Comparison of ENCODE assay signal across 9 mouse cellular contexts in the genomic region with DNA sequence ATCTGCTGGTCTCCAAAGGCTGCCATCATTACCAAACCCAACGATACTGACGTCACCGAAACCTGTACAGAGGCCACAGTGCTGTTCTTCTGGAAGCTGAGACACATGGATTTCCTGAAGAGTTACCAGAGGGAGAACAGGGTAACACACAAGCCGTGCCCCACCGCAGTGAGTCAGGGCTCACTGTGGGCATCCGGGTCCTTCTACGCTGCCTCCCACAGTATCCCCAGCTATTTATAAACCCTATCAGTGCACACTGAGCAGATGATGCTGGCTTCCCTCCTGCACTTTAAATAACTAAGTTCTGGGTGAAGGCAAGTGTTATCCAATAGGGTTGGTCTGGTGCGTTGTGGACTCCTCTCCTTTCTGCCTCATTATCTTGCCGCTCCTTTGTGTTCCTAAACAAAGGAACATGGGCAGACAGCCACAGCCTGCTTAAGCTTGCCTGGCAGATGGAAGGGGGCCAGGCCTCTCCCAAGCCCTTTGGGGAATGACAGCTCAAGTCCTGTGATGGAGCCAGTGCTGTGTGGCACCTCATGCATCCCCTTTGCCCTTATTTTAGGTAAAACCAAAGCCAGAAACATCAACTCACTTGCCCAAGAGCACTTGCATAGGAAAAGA.
DNase-seq lines count a peak whose midpoint lies in the region; ATAC-seq and TF ChIP-seq lines count a peak whose summit lies in the region.
"Had no signal": no experiment of that assay in that cellular context is flagged by ENCODE, and none has a peak within 500 bp of the region (broad histone marks: within the 10 kb centered on the region; RNA-seq: fewer than 3 reads in every experiment).

No protein-coding gene starts in this region.

- no peak overlapping the region; the same call in 1 of the 2 replicates for H3K27ac ChIP-seq in forebrain, embryonic 14.5 days (ENCODE audit: low read depth, low read length)
- H3K27ac ChIP-seq in heart, embryonic 15.5 days: peak overlapping the region; percentile 89
- 0 out of 2 replicates have a peak overlapping the region, but pooled peaks have one; percentile 4 for H3K27ac ChIP-seq in left cerebral cortex, adult 2 months
- no peak overlapping the region for H3K27ac ChIP-seq in neural tube, embryonic 13.5 days (replicated peaks)
- no peak overlapping the region for H3K27ac ChIP-seq in kidney, embryonic 16.5 days (ENCODE audit: low read length)
- H3K27ac ChIP-seq in intestine, embryonic 15.5 days: no peak overlapping the region

- DNase-seq in cerebellum, adult 8-10 months: peak; percentile 42
- peak; percentile 88 for DNase-seq in forebrain, embryonic 14.5 days (ENCODE audit: low spot score)
- DNase-seq in left cerebral cortex, adult 2 months (ENCODE audit: extremely low spot score in 1 of 2, low spot score in 2 of 2): peak; percentile 39 to 44
- no peak for DNase-seq in urinary bladder, postnatal 4 days (ENCODE audit: low spot score in 2 of 2)

- no peaks in the 10 kb centered on the region for H3K9me3 ChIP-seq in forebrain, embryonic 14.5 days (replicated peaks; ENCODE audit: control insufficient read depth, low read length)
- H3K9me3 ChIP-seq in heart, embryonic 15.5 days (replicated peaks): no peaks in the 10 kb centered on the region
- H3K9me3 ChIP-seq in neural tube, embryonic 13.5 days: no peaks in the 10 kb centered on the region
- H3K9me3 ChIP-seq in kidney, embryonic 16.5 days (ENCODE audit: low read length): no peaks in the 10 kb centered on the region
- H3K9me3 ChIP-seq in intestine, embryonic 15.5 days: no peaks in the 10 kb centered on the region
- H3K9me3 ChIP-seq: megakaryocyte, embryonic 14.5 days had no signal

- peaks cover 3% of the 10 kb centered on the region; the same call in 1 of the 2 replicates for H3K4me1 ChIP-seq in forebrain, embryonic 14.5 days (ENCODE audit: control insufficient read depth, insufficient read depth, low read length)
- H3K4me1 ChIP-seq in heart, embryonic 15.5 days (replicated peaks): peaks cover 41% of the 10 kb centered on the region
- H3K4me1 ChIP-seq in neural tube, embryonic 13.5 days (replicated peaks): peaks cover 7% of the 10 kb centered on the region; the same call in 1 of the 2 replicates
- no peaks in the 10 kb centered on the region for H3K4me1 ChIP-seq in kidney, embryonic 16.5 days (ENCODE audit: insufficient read depth, low read length)
- no peaks in the 10 kb centered on the region for H3K4me1 ChIP-seq in intestine, embryonic 15.5 days (replicated peaks)
- H3K4me1 ChIP-seq: megakaryocyte, embryonic 14.5 days had no signal

- no peak overlapping the region for H3K9ac ChIP-seq in forebrain, embryonic 14.5 days (ENCODE audit: low read length)
- no peak overlapping the region for H3K9ac ChIP-seq in heart, embryonic 15.5 days
- no peak overlapping the region for H3K9ac ChIP-seq in neural tube, embryonic 13.5 days
- H3K9ac ChIP-seq in kidney, embryonic 16.5 days (replicated peaks; ENCODE audit: low read length): no peak overlapping the region
- no peak overlapping the region for H3K9ac ChIP-seq in intestine, embryonic 15.5 days

- no peaks in the 10 kb centered on the region for H3K36me3 ChIP-seq in forebrain, embryonic 14.5 days (ENCODE audit: control insufficient read depth, insufficient read depth, low read length)
- no peaks in the 10 kb centered on the region for H3K36me3 ChIP-seq in heart, embryonic 15.5 days
- no peaks in the 10 kb centered on the region for H3K36me3 ChIP-seq in neural tube, embryonic 13.5 days
- no peaks in the 10 kb centered on the region for H3K36me3 ChIP-seq in kidney, embryonic 16.5 days (ENCODE audit: insufficient read depth, low read length)
- no peaks in the 10 kb centered on the region for H3K36me3 ChIP-seq in intestine, embryonic 15.5 days

- no peaks in the 10 kb centered on the region for H3K27me3 ChIP-seq in forebrain, embryonic 14.5 days (replicated peaks; ENCODE audit: control insufficient read depth, insufficient read depth, low read length)
- no peaks in the 10 kb centered on the region for H3K27me3 ChIP-seq in heart, embryonic 15.5 days
- H3K27me3 ChIP-seq in neural tube, embryonic 13.5 days: no peaks in the 10 kb centered on the region
- no peaks in the 10 kb centered on the region for H3K27me3 ChIP-seq in kidney, embryonic 16.5 days (ENCODE audit: insufficient read depth, low read length)
- H3K27me3 ChIP-seq in intestine, embryonic 15.5 days (replicated peaks): no peaks in the 10 kb centered on the region
- H3K27me3 ChIP-seq: megakaryocyte, embryonic 14.5 days had no signal

- no peak overlapping the region for H3K4me3 ChIP-seq in forebrain, embryonic 14.5 days (ENCODE audit: low read depth, low read length)
- peak overlapping the region; percentile 10; the same call in 1 of the 2 replicates for H3K4me3 ChIP-seq in heart, embryonic 15.5 days
- H3K4me3 ChIP-seq in left cerebral cortex, adult 2 months: no peak overlapping the region
- H3K4me3 ChIP-seq in neural tube, embryonic 13.5 days: no peak overlapping the region
- H3K4me3 ChIP-seq in kidney, embryonic 16.5 days (ENCODE audit: low read length): no peak overlapping the region
- no peak overlapping the region for H3K4me3 ChIP-seq in intestine, embryonic 15.5 days (replicated peaks)
- H3K4me3 ChIP-seq: megakaryocyte, embryonic 14.5 days had no signal

- no peak for TF ChIP-seq CTCF in left cerebral cortex, adult 2 months (IDR thresholded peaks at IDR 0.05)

- no peak overlapping the region for H3K4me2 ChIP-seq in forebrain, embryonic 14.5 days (ENCODE audit: low read length)
- H3K4me2 ChIP-seq in heart, embryonic 15.5 days: peak overlapping the region; percentile 44
- no peak overlapping the region for H3K4me2 ChIP-seq in neural tube, embryonic 13.5 days
- H3K4me2 ChIP-seq in kidney, embryonic 16.5 days (replicated peaks; ENCODE audit: low read depth, low read length): no peak overlapping the region
- no peak overlapping the region for H3K4me2 ChIP-seq in intestine, embryonic 15.5 days (replicated peaks)

- intact Hi-C loops in left cerebral cortex, adult 2 months (cut with DNase I): no loop called here

- WGBS in forebrain, embryonic 14.5 days: 42% methylated on average over 9 of the region's 9 CpGs
- 48% methylated on average over 9 of the region's 9 CpGs for WGBS in heart, embryonic 15.5 days
- WGBS in neural tube, embryonic 13.5 days: 69% methylated on average over 9 of the region's 9 CpGs
- WGBS in kidney, embryonic 16.5 days: 87% methylated on average over 9 of the region's 9 CpGs
- WGBS in intestine, embryonic 15.5 days: 89% methylated on average over 9 of the region's 9 CpGs

- ATAC-seq in forebrain, embryonic 14.5 days: peak; percentile 91
- peak; percentile 91 for ATAC-seq in heart, embryonic 15.5 days (replicated peaks; ENCODE audit: insufficient number of reproducible peaks, insufficient read depth, low FRiP score, low read depth)
- peak; percentile 50 for ATAC-seq in neural tube, embryonic 13.5 days (ENCODE audit: low read depth)
- no peak for ATAC-seq in kidney, embryonic 16.5 days (ENCODE audit: low FRiP score, low TSS enrichment)
- ATAC-seq in intestine, embryonic 15.5 days: no peak

Comparison
In these comparisons a context has a peak if more than half of its experiments do, and no peak if none do; other contexts are left out.
1. DNase-seq: peak in cerebellum, adult 8-10 months (single experiment), forebrain, embryonic 14.5 days (single experiment) and left cerebral cortex, adult 2 months (2 of 2); none in urinary bladder, postnatal 4 days (0 of 2).
2. ATAC-seq: peak in forebrain, embryonic 14.5 days (single experiment), heart, embryonic 15.5 days (single experiment) and neural tube, embryonic 13.5 days (single experiment); none in kidney, embryonic 16.5 days (single experiment) and intestine, embryonic 15.5 days (single experiment).
3. H3K27ac ChIP-seq: peak in heart, embryonic 15.5 days (single experiment) and left cerebral cortex, adult 2 months (single experiment); none in forebrain, embryonic 14.5 days (single experiment), neural tube, embryonic 13.5 days (single experiment), kidney, embryonic 16.5 days (single experiment) and intestine, embryonic 15.5 days (single experiment).